Mouse (Mus musculus) embryonic facial prominence, embryonic 11.5 days (tissue): ENCODE data around the gene Abcb4. TPM values are rescaled to one million over a fixed set of nuclear protein-coding genes. Genes with fewer than 3 reads are reported as not detected.

Source experiments
- ATAC-seq: fragments of 200-750 bp; cut with Nextera tagmentation; replicated peaks from 2 replicates; pipeline ENCODE4 v1.8.0; 2017; ENCODE audit warnings: low read depth; ENCODE audit not compliant: insufficient number of reproducible peaks, low FRiP score, low TSS enrichment
- DNase-seq: peaks from one replicate; pipeline ENCODE4 v3.0.0-alpha.2; 2015; ENCODE audit warnings: low spot score
- H3K27ac ChIP-seq: fragments of 300-500 bp; sonication (generic); replicated peaks from 2 replicates; pipeline ENCODE4 v1.5.1; 2014; ENCODE audit warnings: mild to moderate bottlenecking, low read depth, low read length, control low read depth
- H3K27me3 ChIP-seq: fragments of 300-500 bp; sonication (generic); 2 replicates; pipeline ENCODE4 v1.6.1; 2014; ENCODE audit warnings: mild to moderate bottlenecking, low read length, moderate library complexity, mixed read lengths; ENCODE audit not compliant: control insufficient read depth, insufficient read depth
- H3K36me3 ChIP-seq: fragments of 300-500 bp; sonication (generic); replicated peaks from 2 replicates; pipeline ENCODE4 v1.6.1; 2014; ENCODE audit warnings: low read depth, mild to moderate bottlenecking, low read length, moderate library complexity, mixed read lengths; ENCODE audit not compliant: control insufficient read depth, insufficient read depth
- H3K4me1 ChIP-seq: fragments of 300-500 bp; sonication (generic); 2 replicates; pipeline ENCODE4 v1.6.1; 2014; ENCODE audit warnings: low read length, mixed read lengths; ENCODE audit not compliant: control insufficient read depth, insufficient read depth
- H3K4me2 ChIP-seq: fragments of 300-500 bp; sonication (generic); 2 replicates; pipeline ENCODE4 v1.6.1; 2014; ENCODE audit warnings: low read depth, mild to moderate bottlenecking, control low read depth, low read length, moderate library complexity
- H3K4me3 ChIP-seq: fragments of 300-500 bp; sonication (generic); 2 replicates; pipeline ENCODE4 v1.5.1; 2014; ENCODE audit warnings: low read depth, low read length, control low read depth
- H3K9ac ChIP-seq: fragments of 300-500 bp; sonication (generic); replicated peaks from 2 replicates; pipeline ENCODE4 v1.6.1; 2014; ENCODE audit warnings: mild to moderate bottlenecking, control low read depth, low read length
- H3K9me3 ChIP-seq: fragments of 300-500 bp; sonication (generic); replicated peaks from 2 replicates; pipeline ENCODE4 v1.6.1; 2016; ENCODE audit warnings: mild to moderate bottlenecking, low read length, inconsistent platforms, mixed read lengths; ENCODE audit not compliant: control insufficient read depth
- WGBS: fragments of 180-500 bp; shearing (Covaris S2); extraction: QIAGEN DNeasy Blood & Tissue Kit; methylation state at CpG from one replicate; pipeline ENCODE4 v1.1.7; 2014; 5-methylcytosine and 5-hydroxymethylcytosine counted together
- polyA plus RNA-seq: library from polyadenylated mRNA; unstranded; fragments of >200 nt; fragmentation: Nextera tagmentation; extraction: Ambion mirVana; gene quantifications from 2 replicates; pipeline ENCODE4 v1.2.1, GENCODE M21; 2014

The Abcb4 gene
- polyA plus RNA-seq, 1 experiment from 2014 or later: 0.38 TPM

DNA sequence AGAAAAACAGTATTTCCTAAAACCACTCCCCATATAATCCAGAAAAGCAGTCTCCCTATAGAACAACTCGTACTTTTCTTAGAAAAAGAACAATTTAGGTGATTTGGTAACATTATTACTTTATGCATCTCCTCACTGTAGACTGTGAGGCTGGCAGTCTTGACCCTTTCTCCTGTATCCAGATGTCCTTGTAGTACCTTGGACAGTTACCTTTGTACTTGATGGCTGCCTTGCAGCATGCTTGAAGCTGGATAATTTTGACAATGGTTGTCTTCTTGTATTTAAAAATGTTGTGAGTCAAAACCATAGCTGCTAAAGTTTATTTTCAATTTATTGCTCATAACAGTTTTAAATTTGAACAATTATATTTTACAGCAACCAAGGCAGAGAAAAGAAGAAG, 2.7 kb downstream of the Abcb4 start:
- no peaks in the 10 kb centered on the region; the same call in none of the 2 replicates for H3K27me3 ChIP-seq
- H3K9ac ChIP-seq: no peak overlapping the region
- H3K4me3 ChIP-seq: no peak overlapping the region
- H3K27ac ChIP-seq: no peak overlapping the region
- no peak overlapping the region for H3K4me2 ChIP-seq
- H3K4me1 ChIP-seq: peaks cover 3% of the 10 kb centered on the region
- DNase-seq (peak; percentile 52), ATAC-seq (no peak)
- no peaks in the 10 kb centered on the region for H3K36me3 ChIP-seq
- H3K9me3 ChIP-seq: no peaks in the 10 kb centered on the region
- 75% methylated on average over 1 of the region's 1 CpGs for WGBS

DNA sequence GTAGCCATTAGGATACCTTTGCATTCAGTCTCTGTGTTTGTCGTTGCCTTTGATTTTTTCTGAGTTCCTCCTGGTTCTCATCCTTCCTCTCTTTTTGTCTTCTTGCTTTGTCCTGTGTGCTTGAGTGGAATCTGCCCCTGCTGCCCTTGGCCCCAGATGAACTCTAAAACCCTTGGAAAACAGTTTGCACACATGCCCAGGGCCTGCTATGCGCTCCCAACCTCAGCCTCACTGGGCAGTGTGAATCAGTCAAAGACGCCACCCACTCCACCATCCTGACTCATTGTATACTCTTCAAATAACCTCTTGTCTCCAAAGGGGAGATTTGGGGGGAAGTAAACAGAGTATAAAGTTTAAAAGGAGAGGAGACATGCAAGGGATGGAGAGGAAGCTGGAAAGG, 4.7 kb downstream of the Abcb4 start:
- Histone ChIP-seq H3K4me3 (no peak overlapping the region), H3K27me3 (no peaks in the 10 kb centered on the region; the same call in none of the 2 replicates), H3K9ac (no peak overlapping the region), H3K27ac (no peak overlapping the region), H3K36me3 (no peaks in the 10 kb centered on the region), H3K9me3 (no peaks in the 10 kb centered on the region), H3K4me1 (peaks cover 3% of the 10 kb centered on the region), H3K4me2 (no peak overlapping the region)
- 69% methylated on average over 3 of the region's 3 CpGs for WGBS
- ATAC-seq: no peak
- no peak for DNase-seq

DNA sequence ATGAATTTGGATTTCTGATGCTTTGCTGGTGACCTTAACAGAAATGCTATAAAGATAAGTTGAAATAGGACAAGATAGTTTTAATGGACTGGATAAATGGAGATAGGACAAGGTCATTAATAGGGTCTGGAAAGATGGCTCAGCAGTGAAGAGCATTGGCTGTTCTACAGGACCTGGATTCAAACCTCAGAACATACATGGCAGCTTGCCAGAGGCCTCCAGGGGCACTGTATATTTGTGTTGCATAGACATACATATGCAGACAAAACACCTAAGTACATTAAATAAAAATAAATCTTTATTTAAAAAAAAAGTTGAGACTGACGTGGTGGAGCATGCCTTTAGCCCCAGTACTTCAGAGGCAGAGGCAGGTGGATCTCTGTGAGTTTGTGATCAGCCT, 7.5 kb downstream of the Abcb4 start:
- no peak overlapping the region for H3K4me3 ChIP-seq
- H3K9me3 ChIP-seq: no peaks in the 10 kb centered on the region
- ATAC-seq: no peak
- WGBS: 79% methylated on average over 1 of the region's 1 CpGs
- no peak overlapping the region for H3K27ac ChIP-seq
- H3K4me1 ChIP-seq: no peaks in the 10 kb centered on the region
- H3K9ac ChIP-seq: no peak overlapping the region
- no peaks in the 10 kb centered on the region for H3K27me3 ChIP-seq
- no peak for DNase-seq
- H3K4me2 ChIP-seq: no peak overlapping the region
- no peaks in the 10 kb centered on the region for H3K36me3 ChIP-seq

DNA sequence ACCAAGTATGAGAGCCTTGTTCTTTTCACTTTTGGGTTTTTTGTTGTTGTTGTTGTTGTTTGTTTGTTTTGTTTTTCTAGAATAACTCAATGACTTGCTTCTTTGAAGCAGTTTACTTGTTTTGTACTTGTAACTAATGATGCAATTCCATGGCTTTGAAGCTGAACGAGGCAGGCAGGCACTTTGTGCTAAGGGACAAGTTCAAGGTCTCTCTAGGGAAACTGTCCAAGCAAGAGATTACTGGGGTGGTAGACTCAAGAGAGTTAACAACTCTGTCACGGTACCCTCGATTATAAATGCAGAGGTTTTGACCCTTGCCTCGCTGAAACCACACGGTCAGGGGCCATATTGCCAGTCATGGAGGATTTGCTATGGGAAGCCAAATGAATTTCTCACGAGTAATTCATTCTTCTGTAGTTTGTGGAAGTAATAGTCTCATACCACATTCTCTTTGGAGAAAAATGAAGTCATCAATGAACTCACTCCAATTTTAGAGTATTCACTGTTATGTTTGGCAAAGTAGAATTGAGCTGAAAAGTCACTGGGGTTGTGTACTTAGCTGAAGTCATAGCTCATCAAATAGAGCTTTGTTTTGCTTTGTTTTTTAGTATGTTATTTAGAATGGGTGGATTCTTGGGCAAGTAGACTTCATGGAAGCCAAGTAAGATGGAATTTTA, 8.8 kb downstream of the Abcb4 start:
- Histone ChIP-seq H3K27me3 (no peaks in the 10 kb centered on the region), H3K36me3 (no peaks in the 10 kb centered on the region), H3K27ac (no peak overlapping the region), H3K4me1 (no peaks in the 10 kb centered on the region), H3K4me3 (no peak overlapping the region), H3K9me3 (no peaks in the 10 kb centered on the region), H3K9ac (no peak overlapping the region), H3K4me2 (no peak overlapping the region)
- ATAC-seq: no peak
- DNase-seq: no peak
- 75% methylated on average over 6 of the region's 6 CpGs for WGBS

DNA sequence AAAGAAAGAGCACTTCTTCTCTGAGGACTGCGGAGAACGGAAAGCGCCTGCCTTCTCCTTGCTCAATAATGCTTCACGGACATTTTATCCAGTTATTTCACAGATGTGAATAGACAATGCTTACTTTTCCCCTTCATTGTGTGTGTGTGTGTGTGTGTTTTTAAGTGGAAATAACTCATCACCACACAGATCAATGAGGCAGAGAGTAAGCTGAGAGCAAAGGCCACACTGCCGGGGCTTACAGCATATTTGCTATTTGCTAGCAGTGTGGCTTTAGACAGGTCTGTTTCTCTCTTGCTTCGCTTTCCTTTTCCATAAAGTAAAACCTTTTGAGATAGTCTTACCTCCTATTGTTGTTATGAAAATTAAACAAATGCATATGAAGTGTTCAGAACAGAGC, 11.0 kb downstream of the Abcb4 start:
- no peaks in the 10 kb centered on the region for H3K4me1 ChIP-seq
- H3K27ac ChIP-seq: no peak overlapping the region
- no peak for ATAC-seq
- no peak overlapping the region for H3K4me2 ChIP-seq
- no peak overlapping the region for H3K9ac ChIP-seq
- H3K36me3 ChIP-seq: no peaks in the 10 kb centered on the region
- DNase-seq: no peak
- 62% methylated on average over 6 of the region's 6 CpGs for WGBS
- no peaks in the 10 kb centered on the region for H3K9me3 ChIP-seq
- no peak overlapping the region for H3K4me3 ChIP-seq
- H3K27me3 ChIP-seq: no peaks in the 10 kb centered on the region

DNA sequence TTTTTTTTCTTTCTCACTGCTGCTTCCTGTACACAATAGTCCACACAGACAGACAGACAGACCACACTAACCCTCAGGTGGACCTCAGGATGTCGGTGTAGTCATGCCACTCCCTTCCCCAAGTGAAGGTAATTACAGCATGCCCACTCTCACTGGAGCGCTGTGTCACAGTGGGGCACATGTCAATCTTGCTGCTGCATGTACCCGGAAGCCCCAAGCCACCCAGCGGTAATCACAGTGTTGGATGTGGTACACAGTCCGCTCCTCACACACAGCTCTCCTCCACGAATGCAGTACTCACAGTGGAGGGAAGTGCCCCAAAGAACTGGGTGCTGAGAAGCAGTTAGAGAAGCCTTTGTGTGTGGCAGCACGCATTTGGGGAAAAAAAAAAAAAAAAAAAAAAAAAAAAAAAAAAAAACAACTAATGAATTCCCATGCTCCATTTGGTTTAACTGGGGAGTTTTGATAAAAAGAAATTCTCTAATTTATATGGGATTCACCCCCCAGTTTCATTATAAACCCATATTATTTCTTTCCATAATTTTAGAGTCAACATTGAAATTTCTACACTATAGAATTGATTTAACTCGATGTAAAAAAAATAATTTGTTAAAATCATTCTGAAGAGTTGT, 18.2 kb downstream of the Abcb4 start:
- ATAC-seq (no peak), DNase-seq (no peak)
- H3K4me3 ChIP-seq: no peak overlapping the region
- H3K4me2 ChIP-seq: no peak overlapping the region
- no peaks in the 10 kb centered on the region for H3K36me3 ChIP-seq
- no peaks in the 10 kb centered on the region for H3K9me3 ChIP-seq
- 75% methylated on average over 8 of the region's 8 CpGs for WGBS
- no peaks in the 10 kb centered on the region for H3K27me3 ChIP-seq
- no peak overlapping the region for H3K9ac ChIP-seq
- H3K4me1 ChIP-seq: no peaks in the 10 kb centered on the region
- H3K27ac ChIP-seq: no peak overlapping the region

DNA sequence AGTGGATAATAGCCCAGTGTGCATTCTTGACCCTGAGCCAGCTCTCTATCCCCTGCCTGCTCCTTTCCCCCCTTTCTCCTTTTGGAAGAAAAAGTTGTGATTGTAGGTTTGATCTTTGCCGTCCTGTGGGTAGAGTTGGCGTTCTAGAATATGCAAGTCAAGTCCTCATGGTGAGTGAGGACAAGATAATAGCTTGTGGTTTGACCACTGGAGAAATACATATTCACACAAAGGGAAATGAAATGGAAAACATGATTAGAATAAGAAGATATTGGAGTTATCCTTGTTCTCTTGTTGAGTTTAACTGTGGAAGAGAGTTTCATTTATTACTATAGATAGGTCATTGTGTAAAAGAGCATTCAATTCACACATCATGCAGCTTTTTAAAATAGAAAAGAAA, 22.9 kb downstream of the Abcb4 start:
- no peak overlapping the region for H3K4me2 ChIP-seq

DNA sequence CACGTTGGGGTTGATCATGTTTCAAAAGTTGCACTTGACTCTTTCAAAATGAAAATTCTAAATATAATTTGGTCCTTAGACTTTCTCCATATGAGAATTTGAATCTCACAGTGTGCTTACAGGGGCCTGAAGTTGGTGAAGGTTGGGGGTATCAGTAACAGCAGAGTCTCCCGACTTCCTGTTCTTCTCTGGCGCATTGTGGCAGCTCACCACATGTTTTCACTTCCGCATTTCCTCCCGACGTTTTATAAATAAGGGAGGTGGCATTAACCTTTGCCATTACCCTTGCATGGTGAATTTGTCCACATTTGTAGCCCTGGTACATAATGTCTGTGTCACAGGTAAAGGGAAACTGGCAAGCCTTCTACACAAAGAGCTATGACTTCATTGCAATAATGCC, 23.6 kb downstream of the Abcb4 start:
- Histone ChIP-seq H3K4me1 (no peaks in the 10 kb centered on the region), H3K4me3 (no peak overlapping the region), H3K36me3 (no peaks in the 10 kb centered on the region), H3K4me2 (no peak overlapping the region), H3K27me3 (no peaks in the 10 kb centered on the region), H3K9me3 (no peaks in the 10 kb centered on the region), H3K9ac (no peak overlapping the region), H3K27ac (no peak overlapping the region)
- DNase-seq (no peak), ATAC-seq (no peak)
- 60% methylated on average over 6 of the region's 6 CpGs for WGBS

More for the DNA sequence above, 22.9 kb downstream of the Abcb4 start:
- no peaks in the 10 kb centered on the region for H3K36me3 ChIP-seq
- H3K9me3 ChIP-seq: no peaks in the 10 kb centered on the region
- ATAC-seq: no peak
- no peak for DNase-seq
- no peaks in the 10 kb centered on the region for H3K27me3 ChIP-seq
- no peak overlapping the region for H3K9ac ChIP-seq
- WGBS: 85% methylated on average over 2 of the region's 2 CpGs
- H3K27ac ChIP-seq: no peak overlapping the region
- H3K4me1 ChIP-seq: no peaks in the 10 kb centered on the region
- no peak overlapping the region for H3K4me3 ChIP-seq
